In the genomic region with DNA sequence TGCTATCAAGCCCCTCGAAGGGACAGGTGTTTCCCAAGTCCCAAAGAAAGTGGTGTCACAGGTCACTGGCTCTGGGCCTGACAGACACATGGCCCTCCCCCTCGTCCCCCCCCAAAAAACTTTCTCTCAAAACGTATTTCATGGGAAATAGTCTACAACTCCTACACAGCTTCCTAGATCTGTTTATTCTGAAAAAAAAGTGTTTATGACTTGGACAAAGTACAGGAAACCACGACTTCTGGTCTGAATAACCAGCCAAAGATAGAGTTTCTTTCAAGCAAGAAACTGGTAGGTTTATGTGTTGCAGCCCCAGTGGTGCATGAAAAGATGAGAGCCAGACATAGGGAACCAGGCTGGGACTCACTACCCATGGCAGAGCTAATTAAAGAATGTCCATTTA, we compare ENCODE assay signal across 18 mouse cellular contexts. TPM values are rescaled to one million over a fixed set of nuclear protein-coding genes. Genes with fewer than 3 reads are reported as not detected.
DNase-seq lines count a peak whose midpoint lies in the region; ATAC-seq and TF ChIP-seq lines count a peak whose summit lies in the region.
"Had no signal": no experiment of that assay in that cellular context is flagged by ENCODE, and none has a peak within 500 bp of the region (broad histone marks: within the 10 kb centered on the region; RNA-seq: fewer than 3 reads in every experiment).

No protein-coding gene starts in this region.

- H3K9me3 ChIP-seq in kidney, embryonic 15.5 days (replicated peaks) = no peaks in the 10 kb centered on the region
- no peaks in the 10 kb centered on the region for H3K9me3 ChIP-seq in megakaryocyte, embryonic 14.5 days
- H3K9me3 ChIP-seq in midbrain, embryonic 15.5 days = no peaks in the 10 kb centered on the region
- H3K9me3 ChIP-seq: forebrain, embryonic 13.5 days; hindbrain, embryonic 15.5 days; limb, embryonic 12.5 days; liver, embryonic 13.5 days had no signal

- DNase-seq in gastrocnemius, adult 2 months = no peak
- no peak for DNase-seq in gastrocnemius, adult 8-10 months (ENCODE audit: low spot score in 2 of 2)
- DNase-seq in kidney, adult 9 months = no peak
- no peak for DNase-seq in layer of hippocampus, adult 2 months (ENCODE audit: low spot score in 2 of 2)
- DNase-seq: cerebellum, adult 11-12 months; cerebellum, postnatal 25 days; kidney, adult 2 months; liver, embryonic 13.5 days; right cerebral cortex, adult 18-20 months; thymus, postnatal 14 days had no signal

- H3K4me1 ChIP-seq in kidney, embryonic 15.5 days = peaks cover 77% of the 10 kb centered on the region
- H3K4me1 ChIP-seq in megakaryocyte, embryonic 14.5 days = peaks cover 96% of the 10 kb centered on the region
- peaks cover 7% of the 10 kb centered on the region for H3K4me1 ChIP-seq in midbrain, embryonic 15.5 days

- TF ChIP-seq CTCF in gastrocnemius, adult 2 months (IDR thresholded peaks at IDR 0.05) = no peak
- no peak for TF ChIP-seq CTCF in layer of hippocampus, adult 2 months (conservative IDR thresholded peaks at IDR 0.05)

- ATAC-seq in kidney, embryonic 15.5 days (replicated peaks; ENCODE audit: low FRiP score) = 0 out of 2 replicates have a peak, but pooled peaks have one; percentile 20
- ATAC-seq in megakaryocyte, adult 5-6 weeks (ENCODE audit: poor library complexity, severe bottlenecking) = no peak
- ATAC-seq in midbrain, embryonic 15.5 days (replicated peaks) = no peak
- ATAC-seq: forebrain, embryonic 13.5 days; midbrain, embryonic 16.5 days had no signal

- intact Hi-C loops in gastrocnemius, adult 2 months (cut with DNase I) = loop anchor here (10.0 kb wide), 2 partner anchors 218 to 298 kb away; a partner anchor contains a TSS

- peaks cover 15% of the 10 kb centered on the region; the same call in 1 of the 2 replicates for H3K36me3 ChIP-seq in kidney, embryonic 15.5 days
- peaks cover 98% of the 10 kb centered on the region for H3K36me3 ChIP-seq in megakaryocyte, embryonic 14.5 days (replicated peaks; ENCODE audit: low read length)
- no peaks in the 10 kb centered on the region for H3K36me3 ChIP-seq in midbrain, embryonic 15.5 days (replicated peaks)
- H3K36me3 ChIP-seq: hindbrain, embryonic 15.5 days; limb, embryonic 12.5 days; liver, embryonic 13.5 days had no signal

- WGBS in kidney, embryonic 15.5 days = 9% methylated on average over 4 of the region's 4 CpGs
- 79% methylated on average over 4 of the region's 4 CpGs for WGBS in midbrain, embryonic 15.5 days

- H3K9ac ChIP-seq in kidney, embryonic 15.5 days = no peak overlapping the region
- H3K9ac ChIP-seq in midbrain, embryonic 15.5 days = no peak overlapping the region
- H3K9ac ChIP-seq: forebrain, embryonic 13.5 days; hindbrain, embryonic 15.5 days; limb, embryonic 12.5 days; liver, embryonic 13.5 days had no signal

- H3K4me2 ChIP-seq in kidney, embryonic 15.5 days = no peak overlapping the region
- no peak overlapping the region for H3K4me2 ChIP-seq in midbrain, embryonic 15.5 days
- H3K4me2 ChIP-seq: forebrain, embryonic 13.5 days; hindbrain, embryonic 15.5 days; limb, embryonic 12.5 days; liver, embryonic 13.5 days had no signal

- H3K27me3 ChIP-seq in kidney, embryonic 15.5 days = no peaks in the 10 kb centered on the region
- no peaks in the 10 kb centered on the region for H3K27me3 ChIP-seq in megakaryocyte, embryonic 14.5 days (replicated peaks)
- H3K27me3 ChIP-seq in midbrain, embryonic 15.5 days (replicated peaks) = no peaks in the 10 kb centered on the region
- H3K27me3 ChIP-seq: forebrain, embryonic 13.5 days; hindbrain, embryonic 15.5 days; liver, embryonic 13.5 days had no signal

- no peak overlapping the region for H3K4me3 ChIP-seq in gastrocnemius, adult 2 months
- no peak overlapping the region for H3K4me3 ChIP-seq in kidney, embryonic 15.5 days (replicated peaks)
- H3K4me3 ChIP-seq in megakaryocyte, embryonic 14.5 days (replicated peaks) = peak overlapping the region; percentile 64
- H3K4me3 ChIP-seq in layer of hippocampus, adult 2 months = no peak overlapping the region
- H3K4me3 ChIP-seq in midbrain, embryonic 15.5 days = no peak overlapping the region
- H3K4me3 ChIP-seq: forebrain, embryonic 13.5 days; hindbrain, embryonic 15.5 days; limb, embryonic 12.5 days; liver, embryonic 13.5 days had no signal

- peak overlapping the region; percentile 16 for H3K27ac ChIP-seq in gastrocnemius, adult 2 months
- H3K27ac ChIP-seq in kidney, embryonic 15.5 days = peak overlapping the region; percentile 80
- H3K27ac ChIP-seq in layer of hippocampus, adult 2 months = no peak overlapping the region
- H3K27ac ChIP-seq in midbrain, embryonic 15.5 days = no peak overlapping the region
- H3K27ac ChIP-seq: forebrain, embryonic 13.5 days; hindbrain, embryonic 15.5 days; limb, embryonic 12.5 days; liver, embryonic 13.5 days had no signal

RNA-seq across cellular contexts. Expression of a gene that starts 59.2 kb away (rescaled TPM):
- 1 to 10 TPM; 1.8 TPM for total RNA-seq in gastrocnemius, adult 2 months (2021)
- 1 to 10 TPM; 1.0 to 4.1 (median 2.4) TPM for total RNA-seq in gastrocnemius, adult 8-10 months (2022)
- 103 and 108 TPM in 2 replicates for polyA plus RNA-seq in kidney, embryonic 15.5 days (2015; fragmentation: Nextera tagmentation; extraction: Ambion mirVana)
- polyA plus RNA-seq in megakaryocyte, embryonic 14.5 days (2012; ENCODE audit: insufficient read depth, low replicate concordance) = 8.7 and 58.7 TPM in 2 replicates
- total RNA-seq in megakaryocyte, adult 5-6 weeks (2015) = 60.5 and 61.3 TPM in 2 replicates
- 7.6 and 12.4 TPM in 2 replicates for total RNA-seq in megakaryocyte, adult 5-6 weeks (2017)
- 10 to 100 TPM; 32.7 to 41.7 TPM for total RNA-seq in layer of hippocampus, adult 2 months (2021)
- polyA plus RNA-seq in midbrain, embryonic 15.5 days (2015; fragmentation: Nextera tagmentation; extraction: Ambion mirVana) = 42.6 and 50.6 TPM in 2 replicates

Comparison
In these comparisons a context has a peak if more than half of its experiments do, and no peak if none do; other contexts are left out.
1. H3K27ac ChIP-seq: peak in gastrocnemius, adult 2 months (single experiment) and kidney, embryonic 15.5 days (single experiment); none in layer of hippocampus, adult 2 months (single experiment) and midbrain, embryonic 15.5 days (single experiment).